Mouse (Mus musculus) heart, embryonic 13.5 days (tissue): Measurements from ENCODE around the gene Gpsm1. TPM values are rescaled to one million over a fixed set of nuclear protein-coding genes. Genes with fewer than 3 reads are reported as not detected.

Source experiments
- ATAC-seq: fragments of 200-750 bp; cut with Nextera tagmentation; 2 replicates; pipeline ENCODE4 v1.8.0; 2017; ENCODE audit warnings: moderate TSS enrichment; ENCODE audit not compliant: insufficient number of reproducible peaks, low FRiP score, low TSS enrichment; ENCODE audit errors: extremely low read depth
- H3K27ac ChIP-seq: fragments of 300-500 bp; sonication (generic); replicated peaks from 2 replicates; pipeline ENCODE4 v1.5.1; 2015; ENCODE audit warnings: moderate library complexity, mild to moderate bottlenecking, inconsistent platforms
- H3K27me3 ChIP-seq: fragments of 300-500 bp; sonication (generic); replicated peaks from 2 replicates; pipeline ENCODE4 v1.6.1; 2015; ENCODE audit warnings: mild to moderate bottlenecking, inconsistent platforms
- H3K36me3 ChIP-seq: fragments of 300-500 bp; sonication (generic); 2 replicates; pipeline ENCODE4 v1.6.1; 2015; ENCODE audit warnings: mild to moderate bottlenecking, inconsistent platforms
- H3K4me1 ChIP-seq: fragments of 300-500 bp; sonication (generic); 2 replicates; pipeline ENCODE4 v1.6.1; 2015; ENCODE audit warnings: inconsistent platforms
- H3K4me2 ChIP-seq: fragments of 300-500 bp; sonication (generic); 2 replicates; pipeline ENCODE4 v1.6.1; 2015; ENCODE audit warnings: inconsistent platforms, mild to moderate bottlenecking, moderate library complexity
- H3K4me3 ChIP-seq: fragments of 300-500 bp; sonication (generic); 2 replicates; pipeline ENCODE4 v1.5.1; 2015; ENCODE audit warnings: moderate library complexity, mild to moderate bottlenecking, inconsistent platforms
- H3K9ac ChIP-seq: fragments of 300-500 bp; sonication (generic); 2 replicates; pipeline ENCODE4 v1.6.1; 2015; ENCODE audit warnings: inconsistent platforms, mild to moderate bottlenecking, moderate library complexity
- H3K9me3 ChIP-seq: fragments of 300-500 bp; sonication (generic); 2 replicates; pipeline ENCODE4 v1.6.1; 2016; ENCODE audit warnings: inconsistent platforms
- WGBS: fragments of 180-500 bp; shearing (Covaris S2); methylation state at CpG from one replicate; pipeline ENCODE4 v1.1.7; 2015; ENCODE audit warnings: mixed read lengths; 5-methylcytosine and 5-hydroxymethylcytosine counted together
- polyA plus RNA-seq: library from polyadenylated mRNA; unstranded; fragments of >200 nt; fragmentation: Nextera tagmentation; extraction: Ambion mirVana; gene quantifications from 2 replicates; pipeline ENCODE4 v1.2.1, GENCODE M21; 2015

The Gpsm1 gene
- 37.3 TPM in 2 replicates for polyA plus RNA-seq

DNA sequence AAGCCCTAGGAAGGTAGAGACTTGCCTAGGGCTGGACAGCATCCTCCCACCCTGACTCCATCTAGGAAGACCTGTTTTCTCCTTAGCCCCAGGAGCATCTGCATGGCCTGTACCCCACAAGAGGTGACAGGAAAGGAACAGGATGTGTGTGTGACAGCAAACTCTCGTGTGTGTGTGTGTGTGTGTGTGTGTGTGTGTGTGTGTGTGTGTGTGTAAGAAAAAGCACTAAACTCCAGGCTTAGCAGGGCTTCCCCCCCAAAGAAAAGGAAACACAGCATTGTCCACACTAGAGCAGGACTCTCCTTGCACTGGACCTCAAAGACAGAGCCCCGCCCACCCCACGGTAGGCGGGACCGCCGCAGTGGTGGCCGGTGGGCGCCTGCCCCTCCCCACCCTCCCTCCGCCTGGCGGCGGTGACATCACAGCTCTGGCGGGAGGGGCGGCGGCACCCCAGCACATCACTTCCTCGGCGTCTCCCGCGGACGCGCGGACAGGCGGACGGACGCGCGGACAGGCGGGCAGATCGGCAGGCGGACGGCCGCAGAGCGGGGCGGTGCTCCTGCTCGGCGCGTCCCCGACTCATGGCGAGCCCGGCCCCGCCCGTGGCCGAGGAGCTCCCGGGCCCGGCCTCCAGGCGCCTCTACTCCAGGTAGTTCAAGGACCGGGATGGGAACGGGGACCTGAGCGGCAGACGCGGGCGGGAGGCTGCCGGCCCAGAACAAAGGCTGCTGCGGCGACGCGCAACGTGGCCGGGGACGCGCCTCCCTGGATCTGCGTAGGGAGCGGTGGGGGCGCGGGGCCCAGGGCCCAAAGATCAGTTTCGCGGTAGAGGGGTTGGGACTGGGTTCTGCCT is at the start of gene Gpsm1:
Gene Gpsm1 (plus strand): TSS at position 444 of the 853 bp plus-strand sequence.
- Histone ChIP-seq H3K9me3 (no peaks in the 10 kb centered on the region), H3K4me3 (peak within 1 kb of the TSS; percentile 93), H3K36me3 (no peaks in the 10 kb centered on the region), H3K4me1 (peaks cover 69% of the 10 kb centered on the region), H3K27me3 (no peaks in the 10 kb centered on the region), H3K9ac (peak within 1 kb of the TSS; percentile 98), H3K4me2 (peak within 1 kb of the TSS; percentile 89), H3K27ac (peak within 1 kb of the TSS; percentile 96)
- peak; percentile 65 for ATAC-seq
- WGBS, result under 1% methylated on average over 52 of the region's 66 CpGs

GRCm38 (mm10) chr2:26266066-26266742 is 49.1 kb upstream of the Gpsm1 start:
- Histone ChIP-seq H3K4me2 (no peak overlapping the region), H3K9ac (no peak overlapping the region), H3K27me3 (peaks cover 8% of the 10 kb centered on the region; the same call in 1 of the 2 replicates), H3K4me1 (no peaks in the 10 kb centered on the region), H3K4me3 (no peak overlapping the region), H3K36me3 (no peaks in the 10 kb centered on the region), H3K27ac (no peak overlapping the region), H3K9me3 (no peaks in the 10 kb centered on the region)
- 68% methylated on average over 10 of the region's 10 CpGs for WGBS
- no peak for ATAC-seq

DNA sequence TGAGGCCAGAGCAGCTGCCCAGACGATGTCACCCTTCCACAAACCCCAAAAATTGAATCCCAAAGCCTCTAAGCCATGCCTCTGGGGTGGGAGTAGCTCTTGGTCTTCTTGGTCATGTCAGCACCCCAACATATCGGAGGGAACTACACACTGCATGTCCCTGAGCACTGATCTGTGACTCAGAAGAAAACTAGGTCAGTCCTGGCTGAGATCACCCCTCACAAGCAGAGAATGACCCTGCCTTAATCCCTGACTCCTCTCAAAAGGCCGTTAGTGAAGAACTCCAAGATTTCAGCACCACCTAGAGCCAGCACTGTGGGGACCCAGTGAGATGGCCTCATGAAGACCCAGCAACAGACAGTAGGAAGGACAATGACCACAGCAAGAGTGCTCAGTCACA is 47.1 kb upstream of the Gpsm1 start:
- Histone ChIP-seq H3K4me1 (no peaks in the 10 kb centered on the region), H3K27me3 (peaks cover 8% of the 10 kb centered on the region; the same call in 1 of the 2 replicates), H3K27ac (no peak overlapping the region), H3K9me3 (no peaks in the 10 kb centered on the region), H3K36me3 (no peaks in the 10 kb centered on the region), H3K4me2 (no peak overlapping the region), H3K9ac (no peak overlapping the region), H3K4me3 (no peak overlapping the region)
- WGBS, result 51% methylated on average over 3 of the region's 3 CpGs
- ATAC-seq, result no peak

- WGBS, result 17% methylated on average over 7 of the region's 7 CpGs
These were observed 41.7 kb upstream of the Gpsm1 start for GRCm38 (mm10) chr2:26273611-26274010.

DNA sequence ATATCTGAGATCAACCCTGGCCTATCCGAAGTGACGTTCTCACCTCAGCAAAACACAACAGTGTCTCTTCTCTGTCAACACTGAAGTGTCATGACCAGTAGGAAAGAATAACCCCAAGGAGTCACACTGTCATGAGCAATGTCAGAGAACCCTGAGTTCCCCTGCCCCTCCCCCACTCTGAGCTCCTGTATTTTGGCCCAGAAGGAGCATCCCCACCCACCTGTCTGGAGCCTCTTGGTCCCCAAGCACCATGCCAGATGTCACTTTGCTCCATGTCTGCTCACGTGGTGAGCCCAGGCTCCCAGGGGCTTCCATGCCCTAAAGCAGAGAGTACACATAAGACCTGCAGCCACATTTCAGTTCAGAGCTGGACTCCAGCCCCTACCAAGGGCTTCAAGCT is 35.6 kb upstream of the Gpsm1 start:
- no peak overlapping the region for H3K27ac ChIP-seq
- no peaks in the 10 kb centered on the region for H3K4me1 ChIP-seq
- peaks cover 22% of the 10 kb centered on the region for H3K27me3 ChIP-seq
- H3K4me3 ChIP-seq, result no peak overlapping the region
- H3K9me3 ChIP-seq, result no peaks in the 10 kb centered on the region
- no peaks in the 10 kb centered on the region for H3K36me3 ChIP-seq
- 75% methylated on average over 3 of the region's 3 CpGs for WGBS
- ATAC-seq, result no peak
- no peak overlapping the region for H3K9ac ChIP-seq
- no peak overlapping the region for H3K4me2 ChIP-seq

More at GRCm38 (mm10) chr2:26273611-26274010, 41.7 kb upstream of the Gpsm1 start:
- Histone ChIP-seq H3K4me3 (no peak overlapping the region), H3K27ac (no peak overlapping the region), H3K9me3 (no peaks in the 10 kb centered on the region), H3K27me3 (peaks cover under 1% of the 10 kb centered on the region; the same call in 1 of the 2 replicates), H3K36me3 (no peaks in the 10 kb centered on the region), H3K4me1 (no peaks in the 10 kb centered on the region), H3K4me2 (no peak overlapping the region), H3K9ac (no peak overlapping the region)
- no peak for ATAC-seq

GRCm38 (mm10) chr2:26280594-26280993 is 34.7 kb upstream of the Gpsm1 start:
- ATAC-seq, result no peak
- WGBS, result 66% methylated on average over 11 of the region's 11 CpGs

GRCm38 (mm10) chr2:26285804-26286203 is 29.5 kb upstream of the Gpsm1 start:
- Histone ChIP-seq H3K9ac (no peak overlapping the region), H3K36me3 (no peaks in the 10 kb centered on the region), H3K4me3 (no peak overlapping the region), H3K4me1 (peaks cover 20% of the 10 kb centered on the region), H3K27ac (no peak overlapping the region), H3K4me2 (no peak overlapping the region), H3K27me3 (peaks cover 5% of the 10 kb centered on the region; the same call in 1 of the 2 replicates), H3K9me3 (no peaks in the 10 kb centered on the region)
- 59% methylated on average over 7 of the region's 7 CpGs for WGBS
- no peak for ATAC-seq

More at GRCm38 (mm10) chr2:26280594-26280993, 34.7 kb upstream of the Gpsm1 start:
- Histone ChIP-seq H3K36me3 (no peaks in the 10 kb centered on the region), H3K9me3 (no peaks in the 10 kb centered on the region), H3K27me3 (peaks cover 22% of the 10 kb centered on the region), H3K27ac (no peak overlapping the region), H3K4me3 (no peak overlapping the region), H3K4me1 (0 out of 2 replicates have a peak, but pooled peaks cover under 1% of the 10 kb centered on the region), H3K9ac (no peak overlapping the region), H3K4me2 (no peak overlapping the region)

- no peak overlapping the region for H3K9ac ChIP-seq
- H3K27ac ChIP-seq, result no peak overlapping the region
- no peak for ATAC-seq
- H3K9me3 ChIP-seq, result no peaks in the 10 kb centered on the region
- WGBS, result 70% methylated on average over 7 of the region's 7 CpGs
- H3K4me3 ChIP-seq, result no peak overlapping the region
- H3K36me3 ChIP-seq, result no peaks in the 10 kb centered on the region
- no peak overlapping the region for H3K4me2 ChIP-seq
- H3K27me3 ChIP-seq, result 0 out of 2 replicates have a peak, but pooled peaks cover 2% of the 10 kb centered on the region
- peaks cover 20% of the 10 kb centered on the region for H3K4me1 ChIP-seq
These were observed 28.9 kb upstream of the Gpsm1 start for GRCm38 (mm10) chr2:26286391-26286790.

GRCm38 (mm10) chr2:26290133-26290532 is 25.2 kb upstream of the Gpsm1 start:
- H3K4me3 ChIP-seq, result no peak overlapping the region
- peaks cover 10% of the 10 kb centered on the region; the same call in 1 of the 2 replicates for H3K27me3 ChIP-seq
- no peaks in the 10 kb centered on the region for H3K36me3 ChIP-seq
- no peak overlapping the region for H3K9ac ChIP-seq
- no peak overlapping the region for H3K4me2 ChIP-seq
- H3K4me1 ChIP-seq, result peaks cover 20% of the 10 kb centered on the region
- ATAC-seq, result no peak
- H3K27ac ChIP-seq, result no peak overlapping the region
- 43% methylated on average over 5 of the region's 5 CpGs for WGBS
- H3K9me3 ChIP-seq, result no peaks in the 10 kb centered on the region

- Histone ChIP-seq H3K27me3 (peaks cover 14% of the 10 kb centered on the region; the same call in 1 of the 2 replicates), H3K36me3 (no peaks in the 10 kb centered on the region), H3K9ac (no peak within 1 kb of the TSS), H3K4me1 (peaks cover 43% of the 10 kb centered on the region), H3K4me2 (no peak within 1 kb of the TSS), H3K27ac (no peak within 1 kb of the TSS), H3K9me3 (no peaks in the 10 kb centered on the region), H3K4me3 (no peak within 1 kb of the TSS)
- no peak for ATAC-seq
- 60% methylated on average over 2 of the region's 2 CpGs for WGBS
These were observed 20.9 kb upstream of the Gpsm1 start, which contains the start of gene Ccdc187 for GRCm38 (mm10) chr2:26294457-26294856. Gene Ccdc187, minus strand, starts transcription at chr2:26294557.

- Histone ChIP-seq H3K27me3 (peaks cover 17% of the 10 kb centered on the region; the same call in 1 of the 2 replicates), H3K9ac (no peak overlapping the region), H3K4me3 (no peak overlapping the region), H3K27ac (no peak overlapping the region; the same call in 1 of the 2 replicates), H3K9me3 (no peaks in the 10 kb centered on the region), H3K4me2 (no peak overlapping the region), H3K36me3 (no peaks in the 10 kb centered on the region), H3K4me1 (peaks cover 43% of the 10 kb centered on the region)
- 47% methylated on average over 6 of the region's 6 CpGs for WGBS
- ATAC-seq, result no peak
These were observed 18.6 kb upstream of the Gpsm1 start for GRCm38 (mm10) chr2:26296606-26297195.
